Mouse (Mus musculus) cerebellum, adult 8-10 months (tissue): ENCODE data around the gene Lama1.

ENCODE experiments used
- DNase-seq: peaks from one replicate; pipeline ENCODE4 v3.0.0; 2022

Gene Lama1

DNA sequence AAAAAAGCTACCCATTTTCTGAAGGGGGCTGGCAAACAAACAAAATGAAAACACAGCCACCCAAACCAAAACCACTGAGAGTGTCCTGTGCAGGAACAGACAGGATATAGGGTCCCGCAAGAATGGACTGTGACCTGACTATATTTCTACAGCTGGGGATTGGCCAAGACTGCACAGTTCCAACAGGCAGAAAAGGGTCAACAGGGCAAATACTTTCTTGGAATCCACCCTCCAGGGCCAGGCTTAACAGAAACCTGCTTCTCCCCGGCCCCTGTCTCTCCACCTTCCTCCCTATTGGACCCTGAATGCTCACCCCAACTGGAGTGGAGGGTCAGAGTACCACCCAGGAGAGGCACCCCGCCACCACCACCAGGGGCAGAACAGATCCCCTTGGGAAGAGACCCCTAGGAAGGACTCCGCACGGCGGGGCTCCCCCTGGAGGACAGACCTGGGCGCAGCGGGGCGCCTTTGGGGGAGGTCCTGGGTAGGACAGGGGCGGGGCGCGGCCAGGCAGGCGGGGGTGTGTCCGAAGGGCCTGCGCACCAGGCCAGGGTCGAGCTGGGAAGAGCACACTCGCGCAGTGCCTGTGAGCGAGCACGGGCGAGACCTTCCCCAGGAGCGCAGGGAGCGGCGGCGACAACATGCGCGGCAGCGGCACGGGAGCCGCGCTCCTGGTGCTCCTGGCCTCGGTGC is at the start of gene Lama1:
Lama1 (plus strand) TSS at position 566 of the 693 bp plus-strand sequence.
- peak; percentile 4 for DNase-seq

GRCm38 (mm10) chr17:67651506-67651905 is 45.6 kb upstream of the Lama1 start:
- peak; percentile 24 for DNase-seq

DNA sequence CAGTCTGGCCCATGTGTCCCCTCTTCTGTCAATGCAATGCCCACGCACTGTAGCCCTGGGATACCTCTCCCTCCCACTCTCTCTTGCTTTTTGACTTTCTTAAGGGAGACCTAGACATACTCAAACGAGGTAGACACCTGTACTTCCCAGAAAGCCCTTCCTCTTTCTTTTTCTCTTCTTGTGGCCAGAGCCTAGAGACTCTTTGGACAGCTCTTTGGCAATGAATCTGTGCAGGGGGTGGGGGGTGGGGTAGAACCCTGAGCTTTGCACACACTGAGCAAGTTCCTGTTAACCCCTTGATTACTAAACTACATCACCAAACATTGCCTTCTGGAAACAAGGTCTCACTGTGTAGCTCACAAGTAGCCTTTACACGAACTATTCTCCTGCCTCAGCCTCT is 32.8 kb upstream of the Lama1 start:
- DNase-seq = no peak

- no peak for DNase-seq
Measured at GRCm38 (mm10) chr17:67666981-67667380, 30.1 kb upstream of the Lama1 start.

GRCm38 (mm10) chr17:67667981-67668380 is 29.1 kb upstream of the Lama1 start:
- DNase-seq = peak; percentile 6

DNA sequence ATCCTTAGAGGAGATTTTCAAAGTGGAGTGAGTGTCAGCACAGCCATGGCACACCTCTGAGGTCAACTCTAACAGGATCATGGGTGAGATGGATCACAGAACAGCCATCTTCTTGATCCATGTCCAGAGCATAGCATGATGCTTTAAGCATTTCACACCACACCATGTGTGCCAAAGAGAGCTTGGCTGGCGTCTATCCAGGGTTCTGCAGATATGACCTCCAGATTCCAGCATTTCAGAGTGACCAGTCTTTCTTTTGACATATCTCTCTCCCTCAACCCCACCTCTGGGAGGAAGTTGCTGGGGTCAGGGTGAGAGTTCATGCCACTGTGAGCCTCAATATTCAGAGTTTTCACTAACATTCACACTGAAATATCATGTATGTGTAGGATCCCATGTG is 18.5 kb upstream of the Lama1 start:
- DNase-seq = no peak

- DNase-seq = no peak
Measured at GRCm38 (mm10) chr17:67681084-67681483, 16.0 kb upstream of the Lama1 start.

- no peak for DNase-seq
Measured at GRCm38 (mm10) chr17:67685022-67685743, 11.9 kb upstream of the Lama1 start.

DNA sequence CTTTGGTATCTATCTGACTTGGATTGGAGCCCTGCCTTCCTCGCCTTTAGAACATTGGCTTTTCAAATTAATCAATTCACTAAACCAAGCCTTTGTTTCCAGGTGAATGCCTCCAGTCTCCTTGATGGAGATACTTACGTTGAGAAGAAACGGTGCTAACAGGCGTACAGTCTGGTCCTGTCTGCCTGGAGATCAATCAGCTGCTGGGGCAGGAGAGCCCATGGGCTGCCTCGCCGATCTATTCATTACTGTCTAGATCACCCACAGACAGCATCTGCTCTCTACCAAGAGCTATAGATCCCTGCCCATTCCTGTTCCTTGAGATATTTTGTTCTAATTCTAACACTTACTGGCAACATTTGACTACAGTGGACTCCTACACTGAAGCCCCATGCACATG is 9.6 kb upstream of the Lama1 start:
- no peak for DNase-seq

DNA sequence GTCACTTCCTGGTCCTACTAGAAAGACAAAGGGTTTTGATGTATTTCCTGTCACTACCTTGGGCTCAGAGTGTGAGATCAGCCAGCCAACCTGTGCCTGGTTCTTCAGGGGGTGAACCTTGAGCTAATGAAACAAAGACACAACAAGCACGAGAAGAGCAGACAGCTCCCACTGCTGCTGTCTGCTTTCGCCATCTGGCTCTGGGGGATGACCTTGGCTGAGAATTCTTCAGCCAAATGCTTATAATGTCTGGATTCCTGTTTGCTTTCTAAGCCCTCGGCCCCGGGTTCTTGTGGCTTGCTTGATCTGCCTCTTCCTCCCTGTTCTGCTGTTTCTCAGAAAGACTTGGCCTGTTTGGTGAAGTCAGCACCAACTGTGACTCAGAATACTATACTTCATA is 6.4 kb upstream of the Lama1 start:
- no peak for DNase-seq

- no peak for DNase-seq
Measured at GRCm38 (mm10) chr17:67692651-67693050, 4.4 kb upstream of the Lama1 start.

GRCm38 (mm10) chr17:67693861-67694260 is 3.2 kb upstream of the Lama1 start:
- no peak for DNase-seq

DNA sequence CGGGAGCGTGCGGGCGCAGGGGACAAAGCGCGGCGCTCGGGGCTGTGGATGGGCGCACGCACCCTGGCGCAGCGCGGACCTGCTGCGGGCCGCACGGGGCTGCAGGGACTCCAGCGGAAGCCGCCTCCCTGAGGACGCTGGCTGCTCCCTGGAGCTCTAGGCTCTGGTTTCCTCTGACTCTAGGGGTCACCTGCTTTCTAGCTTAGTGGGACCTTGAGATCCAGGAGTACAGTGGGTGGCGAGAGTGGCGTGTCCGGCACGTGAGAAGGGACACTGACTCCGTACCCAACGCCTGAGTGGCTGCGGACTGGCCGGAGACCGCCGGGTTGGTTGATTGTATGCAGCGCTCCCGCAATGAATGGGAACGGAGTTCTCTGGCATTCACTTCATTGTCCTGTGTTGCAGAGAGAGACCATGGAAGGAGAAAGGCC is 417 bp downstream of the Lama1 start:
- DNase-seq = no peak

- DNase-seq = no peak
Measured at GRCm38 (mm10) chr17:67698301-67698700, 1.2 kb downstream of the Lama1 start.

GRCm38 (mm10) chr17:67701761-67702160 is 4.7 kb downstream of the Lama1 start:
- no peak for DNase-seq

GRCm38 (mm10) chr17:67702941-67703340 is 5.9 kb downstream of the Lama1 start:
- DNase-seq = no peak

- DNase-seq = no peak
Measured at GRCm38 (mm10) chr17:67705035-67705769, 8.1 kb downstream of the Lama1 start.

DNA sequence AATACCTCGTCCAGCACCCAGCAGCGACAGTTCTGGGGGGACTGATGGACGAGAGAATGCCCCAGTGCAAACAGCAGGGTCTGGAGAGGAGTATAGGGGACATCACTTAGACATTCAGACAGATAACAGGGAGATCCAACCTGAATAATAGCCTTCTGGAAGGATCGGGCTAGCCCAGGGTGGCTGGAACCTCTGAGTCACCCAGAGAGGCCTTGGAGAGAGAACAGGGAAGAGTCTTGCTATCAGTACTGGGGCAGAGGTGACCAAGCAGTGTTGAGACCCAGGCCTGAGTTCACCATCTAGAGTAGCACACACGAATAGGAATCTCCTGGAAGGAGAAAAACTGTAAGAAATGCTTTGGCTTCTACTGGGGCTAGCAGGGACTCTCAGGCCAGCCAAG is 9.3 kb downstream of the Lama1 start:
- DNase-seq = no peak

DNA sequence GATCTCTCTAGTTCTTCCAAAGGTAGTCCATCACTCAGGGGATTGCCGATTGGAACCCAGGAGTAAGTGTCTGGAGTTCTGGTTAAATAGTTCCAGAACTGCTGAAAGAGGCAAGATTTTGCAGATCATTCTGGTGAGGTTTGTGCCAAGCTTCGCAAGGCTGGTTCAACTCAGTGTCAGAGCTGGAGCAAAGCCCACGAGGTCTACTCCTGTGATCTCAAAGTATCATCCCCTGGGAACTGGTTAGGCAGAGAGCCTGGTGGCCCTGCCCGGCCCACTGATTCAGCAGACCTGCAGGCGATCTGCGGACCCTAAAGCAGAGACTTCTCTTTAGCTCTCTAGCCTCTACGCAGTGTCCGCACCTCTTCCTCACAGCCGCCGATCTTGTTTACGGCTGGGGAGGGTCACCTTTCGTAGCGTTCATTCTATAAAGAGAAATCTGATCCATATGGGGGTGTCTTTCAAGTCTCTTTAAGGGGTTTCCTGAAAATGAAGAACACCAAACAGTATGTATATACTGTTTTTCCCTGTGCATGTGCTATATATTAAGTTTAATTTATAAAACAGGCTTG is 10.8 kb downstream of the Lama1 start:
- no peak for DNase-seq

- no peak for DNase-seq
Measured at GRCm38 (mm10) chr17:67710377-67710781, 13.3 kb downstream of the Lama1 start.

DNA sequence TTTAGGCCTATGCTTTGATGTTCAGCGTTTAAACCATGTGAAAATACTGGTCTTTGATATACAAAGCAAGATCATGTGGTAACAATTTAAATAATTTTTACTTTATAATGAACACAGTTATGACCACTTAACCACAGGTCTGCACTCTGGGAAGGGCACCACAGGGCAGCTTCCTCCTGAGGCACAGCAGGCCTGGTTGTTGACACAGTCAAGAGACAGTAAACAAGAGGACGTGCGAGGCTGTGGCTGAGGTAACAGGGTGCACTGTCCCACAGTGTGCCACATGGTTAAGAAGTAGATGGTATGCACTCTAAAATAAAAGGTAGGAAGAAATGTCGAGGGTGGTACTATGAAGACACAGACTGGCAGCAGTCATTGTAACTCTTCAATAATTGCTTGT is 14.3 kb downstream of the Lama1 start:
- no peak for DNase-seq

- no peak for DNase-seq
Measured at GRCm38 (mm10) chr17:67712929-67713328, 15.9 kb downstream of the Lama1 start.

- no peak for DNase-seq
Measured at GRCm38 (mm10) chr17:67715466-67715865, 18.4 kb downstream of the Lama1 start.

- DNase-seq = no peak
Measured at GRCm38 (mm10) chr17:67722055-67722454, 25.0 kb downstream of the Lama1 start.
